Mouse (Mus musculus): ENCODE data around the gene Fut8. TPM values are rescaled to one million over a fixed set of nuclear protein-coding genes. Genes with fewer than 3 reads are reported as not detected.

The Fut8 gene
- 10 to 100 TPM; 16.9 to 22.7 (median 18.7) TPM for total RNA-seq (2022)

DNA sequence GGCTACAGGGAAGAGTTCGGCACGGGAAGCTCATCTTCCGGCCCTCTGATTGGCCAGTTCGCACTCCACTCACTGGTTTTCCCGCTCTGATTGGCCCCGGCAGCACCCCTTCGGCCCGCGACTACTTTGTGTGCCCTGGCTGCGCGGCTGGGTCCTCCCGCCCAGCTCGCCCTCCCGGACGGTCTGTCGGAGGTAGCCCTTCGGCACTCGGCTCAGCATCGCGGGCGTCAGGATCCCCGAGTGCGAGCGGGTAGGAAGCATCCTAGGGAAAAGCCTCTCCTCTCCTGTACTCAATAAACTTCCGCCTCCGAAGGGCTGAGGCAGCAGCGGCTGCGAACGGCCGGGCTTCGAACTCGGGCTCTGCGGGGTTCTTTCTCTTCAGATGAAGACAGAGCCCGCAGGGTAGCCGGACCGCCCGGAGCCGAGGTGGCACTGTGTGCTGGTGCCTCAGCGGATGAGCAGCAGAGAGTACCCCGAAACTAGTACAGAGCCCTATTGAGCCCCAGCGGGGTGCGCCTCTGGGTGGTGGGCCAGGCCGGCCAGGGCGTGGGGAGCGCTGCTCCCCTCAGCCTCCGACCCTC is at the start of gene Fut8:
Fut8 (plus strand) TSS at position 176 of the 581 bp plus-strand sequence.
- DNase-seq (ENCODE audit: low spot score in 2 of 2) = peak; percentile 84 to 86

DNA sequence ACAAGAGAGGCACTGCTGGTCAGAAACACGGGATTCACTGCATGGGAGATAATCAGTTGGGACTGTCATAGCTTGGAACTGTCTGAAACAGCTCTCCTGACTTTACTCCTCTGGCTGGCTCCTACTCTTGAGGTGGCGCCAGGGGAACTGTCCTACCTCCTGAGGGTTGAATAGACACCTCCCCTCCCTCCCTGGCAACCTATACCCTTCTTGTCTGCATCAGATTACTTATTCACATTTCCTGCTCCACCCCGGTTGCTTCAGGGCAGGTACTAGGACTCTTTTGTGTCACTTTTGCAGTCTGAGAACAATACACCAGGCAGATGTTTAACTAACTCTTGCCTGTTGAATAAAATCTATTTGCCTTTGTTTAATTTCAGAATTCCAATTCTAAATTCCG is 48.8 kb upstream of the Fut8 start:
- DNase-seq (ENCODE audit: low spot score in 2 of 2) = no peak

DNA sequence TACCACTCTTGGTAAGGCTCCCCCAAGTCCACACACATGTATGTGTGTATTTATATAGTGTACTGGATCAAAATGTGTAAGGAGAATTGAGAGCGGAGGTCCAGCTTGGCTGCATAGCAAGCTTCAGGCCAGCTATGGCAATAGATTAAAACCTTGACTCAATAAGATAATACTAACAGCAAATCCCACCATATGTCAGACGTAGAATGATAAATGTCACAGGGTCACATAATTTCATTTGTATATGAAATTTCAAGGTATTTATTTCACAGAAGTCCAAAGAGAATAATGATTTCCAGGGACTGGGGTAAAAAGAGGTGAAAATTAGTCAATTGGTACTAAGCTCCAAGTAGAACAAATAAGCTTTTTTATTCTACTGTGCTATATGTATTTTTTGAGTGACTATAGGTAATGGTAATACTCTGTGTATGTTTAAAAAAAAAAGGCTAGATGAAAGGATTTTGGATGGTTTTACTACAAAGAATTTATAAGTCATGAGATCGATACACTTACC is 47.9 kb upstream of the Fut8 start:
- no peak for DNase-seq (ENCODE audit: low spot score in 2 of 2)

DNA sequence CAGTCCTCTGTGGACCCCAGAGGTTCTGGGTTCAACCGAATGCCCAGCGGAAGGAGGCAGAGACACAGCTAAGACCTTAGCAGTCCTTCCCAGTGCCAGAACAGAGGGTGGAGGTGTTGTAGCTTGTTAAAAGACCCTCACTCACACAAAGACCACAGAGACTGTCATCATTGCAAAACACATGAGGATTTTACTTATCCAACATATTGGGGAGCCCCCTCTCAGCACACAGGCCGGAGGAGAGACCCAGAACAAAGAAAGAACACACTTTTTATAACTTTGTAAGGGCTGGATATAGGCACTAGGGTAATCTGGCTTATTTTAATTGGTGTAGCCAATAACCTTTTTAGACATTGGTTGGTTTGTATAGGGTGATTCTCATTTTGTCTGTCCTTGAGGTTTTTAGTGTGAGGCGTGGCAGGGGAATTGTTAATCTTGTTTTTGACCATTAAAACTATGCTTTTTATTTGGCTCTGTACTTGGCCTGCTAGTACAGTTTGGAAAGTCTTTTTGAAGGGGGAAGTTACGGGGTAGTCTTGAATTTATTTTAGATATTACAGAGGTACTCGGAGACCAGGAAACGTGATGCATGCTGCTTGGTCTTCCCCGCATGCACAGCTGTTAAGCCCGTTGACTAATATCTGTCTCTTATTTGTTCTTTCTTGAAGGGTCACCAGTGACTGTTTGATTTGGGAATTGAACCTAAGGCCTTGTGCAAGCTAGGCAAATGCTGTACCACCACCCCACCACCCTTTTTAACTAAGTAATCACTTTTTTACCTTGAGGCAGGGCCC is 46.2 kb upstream of the Fut8 start:
- no peak for DNase-seq (ENCODE audit: low spot score in 2 of 2)

DNA sequence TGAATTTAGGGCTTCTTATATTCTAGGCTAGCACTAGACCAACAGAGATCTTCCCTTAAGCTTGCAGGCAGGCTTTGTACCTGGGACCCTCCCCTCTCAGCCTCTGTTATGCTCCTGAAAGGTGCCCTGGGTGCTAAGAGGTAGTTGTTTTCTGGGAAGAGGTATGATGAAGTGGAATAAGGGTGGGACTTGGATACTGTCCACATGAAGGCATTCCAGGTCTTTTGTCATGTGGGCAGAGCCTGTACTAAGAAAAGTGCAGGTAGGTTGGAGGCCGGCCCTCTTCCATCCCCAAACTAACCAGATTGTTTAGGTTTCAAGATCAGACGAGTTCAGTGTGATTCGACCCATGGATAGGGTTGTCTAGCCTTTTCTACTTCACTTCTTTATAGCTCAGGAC is 45.2 kb upstream of the Fut8 start:
- no peak for DNase-seq (ENCODE audit: low spot score in 2 of 2)

DNA sequence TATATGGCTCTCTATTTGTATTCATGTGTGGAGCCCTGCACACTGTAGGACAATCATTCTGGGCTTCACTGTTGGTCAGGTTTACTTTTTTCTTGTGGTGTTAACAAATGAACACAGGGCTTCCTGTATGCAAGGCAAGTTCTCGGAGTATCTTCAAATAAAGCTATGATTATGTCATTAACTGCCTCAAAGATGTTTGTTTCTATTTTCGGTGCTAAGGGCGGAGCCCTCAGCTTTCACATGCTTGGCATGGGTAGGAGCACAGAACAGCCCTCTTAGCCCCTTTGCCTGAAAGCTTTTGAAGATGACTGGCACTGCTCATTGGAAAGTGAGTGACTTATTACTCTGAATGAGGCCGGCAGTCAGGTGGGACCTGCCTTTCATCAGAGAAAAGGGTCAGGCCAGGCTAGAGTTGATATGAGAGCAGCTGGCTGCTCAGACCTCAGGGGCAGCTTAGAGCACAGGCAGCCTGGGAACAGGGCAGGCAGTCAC is 44.7 kb upstream of the Fut8 start:
- no peak for DNase-seq (ENCODE audit: low spot score in 2 of 2)

DNA sequence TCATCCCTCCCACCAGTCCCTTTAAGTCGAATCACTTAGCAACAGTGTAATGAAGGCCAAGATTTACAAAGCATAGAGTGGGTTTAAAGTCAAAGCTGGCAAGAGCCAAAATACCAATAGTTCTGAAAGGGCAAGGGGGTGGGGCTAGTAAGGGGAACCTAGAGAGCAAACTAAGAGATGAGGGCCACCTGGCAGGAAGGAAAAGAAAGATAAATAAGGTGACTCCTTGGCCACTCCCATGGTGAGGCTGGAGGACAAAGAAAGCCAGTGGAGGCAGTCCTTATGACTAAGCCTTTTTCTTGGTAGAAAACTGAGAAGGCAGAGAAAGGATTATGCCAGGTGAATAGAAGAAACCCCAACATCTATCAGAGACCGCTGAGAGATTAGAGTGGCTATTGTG is 42.9 kb upstream of the Fut8 start:
- DNase-seq (ENCODE audit: low spot score in 2 of 2) = no peak

DNA sequence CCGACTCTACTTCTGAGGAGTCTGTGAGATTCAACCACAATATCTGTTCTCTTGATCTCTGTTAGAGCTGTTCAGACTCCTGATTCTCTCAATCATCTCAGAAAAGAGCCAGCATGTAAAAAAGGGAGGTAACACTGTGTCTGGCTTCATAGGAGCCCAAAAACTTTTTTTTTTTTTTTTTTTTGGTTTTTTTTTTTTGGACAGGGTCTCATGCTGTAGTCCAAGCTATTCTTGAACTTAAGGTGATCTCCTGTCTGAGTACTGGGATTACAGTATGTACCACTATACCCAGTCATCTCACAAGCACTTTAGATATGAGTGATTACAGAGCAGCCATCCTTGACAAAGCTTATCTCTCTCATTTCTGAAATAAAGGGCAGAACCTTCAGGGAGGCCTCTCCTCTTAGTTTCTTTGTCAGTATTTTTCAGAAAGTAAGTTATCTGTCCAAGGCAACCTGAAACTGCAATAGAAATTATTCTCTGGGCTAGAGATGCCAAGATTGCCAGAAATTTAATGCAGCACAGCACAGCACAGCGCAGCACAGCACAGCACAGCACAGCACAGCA is 41.3 kb upstream of the Fut8 start:
- no peak for DNase-seq (ENCODE audit: low spot score in 2 of 2)

DNA sequence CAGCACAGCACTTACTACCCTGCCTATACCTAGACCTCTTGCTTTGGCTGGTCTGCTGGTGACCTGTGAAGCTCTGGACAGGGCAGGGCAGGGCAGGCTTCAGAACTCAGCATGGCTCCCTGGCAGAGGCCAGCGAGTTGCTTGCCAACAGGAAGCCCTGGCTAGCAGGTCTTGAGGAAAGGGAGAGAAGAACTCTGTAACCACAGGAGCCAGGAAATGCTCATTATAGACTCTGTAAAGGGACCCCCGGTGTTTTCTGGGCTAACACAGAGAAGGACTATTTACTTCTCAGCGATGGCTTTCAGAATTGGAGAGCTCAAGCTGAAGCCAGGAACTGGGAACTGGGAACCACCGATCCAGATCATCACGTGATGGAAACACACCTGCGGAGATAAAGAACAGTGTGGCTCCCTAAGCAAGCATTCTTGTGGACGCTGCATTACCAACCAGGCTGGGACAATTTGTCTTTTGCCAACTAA is 40.8 kb upstream of the Fut8 start:
- no peak for DNase-seq (ENCODE audit: low spot score in 2 of 2)

DNA sequence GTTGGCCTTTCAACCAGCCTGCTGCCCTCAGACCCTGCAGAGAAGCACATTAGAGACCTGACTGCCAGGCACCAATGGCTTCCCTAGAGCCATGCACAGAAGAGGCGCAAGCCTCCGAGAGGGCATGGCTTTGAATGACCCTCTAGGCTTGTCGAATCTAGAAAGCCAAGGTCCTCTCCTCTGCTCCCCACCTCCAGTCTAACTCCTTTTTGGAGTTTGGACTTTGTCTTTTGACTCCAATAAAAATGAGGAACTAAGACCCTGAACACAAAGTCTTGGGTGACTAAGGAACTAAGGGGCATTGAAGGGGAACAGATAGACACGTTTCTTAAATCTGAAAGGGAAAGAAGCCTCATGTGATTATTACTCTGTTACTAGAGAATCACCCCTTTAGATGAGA is 39.7 kb upstream of the Fut8 start:
- no peak for DNase-seq (ENCODE audit: low spot score in 2 of 2)

DNA sequence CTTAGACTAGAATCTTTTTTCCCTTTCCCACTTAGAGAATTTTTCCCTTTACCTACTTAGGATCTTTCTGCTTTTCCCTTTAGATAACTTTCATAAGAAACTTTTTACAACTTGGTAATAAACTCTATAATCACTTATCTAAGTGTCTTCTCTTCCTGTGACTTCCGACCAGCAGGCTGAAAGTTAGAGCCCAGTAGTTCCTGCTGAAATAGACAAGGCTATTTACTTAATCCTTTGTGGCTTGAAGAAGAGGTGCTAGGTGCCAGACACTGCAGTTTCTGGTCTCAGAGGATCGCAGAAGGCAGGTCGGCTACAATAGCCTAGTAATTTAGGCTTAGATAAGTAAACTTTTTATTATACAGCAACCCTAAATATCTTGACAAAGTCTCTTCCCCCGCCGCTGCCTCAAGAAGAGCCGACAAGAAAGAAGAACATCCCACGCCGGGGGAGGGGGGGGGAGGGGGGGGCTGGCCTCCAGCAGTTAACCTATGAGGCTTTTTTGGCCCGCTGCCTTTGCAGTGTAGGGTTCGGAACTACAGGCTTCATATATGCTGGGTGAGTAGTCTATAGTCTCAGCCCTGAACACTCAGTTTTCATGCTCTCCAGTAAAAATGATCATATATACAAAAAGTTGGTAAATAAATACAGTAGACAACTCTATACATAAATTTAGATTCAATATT is 36.3 kb upstream of the Fut8 start:
- no peak for DNase-seq (ENCODE audit: low spot score in 2 of 2)

DNA sequence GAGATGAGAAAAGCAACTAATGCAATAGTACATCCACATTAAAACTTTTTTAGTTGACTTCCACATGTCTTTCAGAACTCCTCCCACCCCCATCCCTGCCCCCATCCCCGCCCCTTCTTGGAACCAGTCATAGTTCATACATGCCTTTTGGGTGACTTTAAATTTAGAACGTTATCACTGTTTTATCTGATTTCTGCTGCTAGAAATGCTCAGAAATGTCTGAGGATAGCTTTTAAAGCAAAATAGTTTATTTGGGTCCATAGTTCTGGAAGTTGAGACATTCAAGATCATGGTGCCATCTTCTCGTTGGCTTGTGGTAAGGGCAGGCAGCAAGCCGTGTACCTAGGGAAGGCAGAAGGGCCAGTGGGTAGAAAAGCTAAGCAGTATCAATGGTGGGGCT is 34.8 kb upstream of the Fut8 start:
- DNase-seq (ENCODE audit: low spot score in 2 of 2) = no peak

DNA sequence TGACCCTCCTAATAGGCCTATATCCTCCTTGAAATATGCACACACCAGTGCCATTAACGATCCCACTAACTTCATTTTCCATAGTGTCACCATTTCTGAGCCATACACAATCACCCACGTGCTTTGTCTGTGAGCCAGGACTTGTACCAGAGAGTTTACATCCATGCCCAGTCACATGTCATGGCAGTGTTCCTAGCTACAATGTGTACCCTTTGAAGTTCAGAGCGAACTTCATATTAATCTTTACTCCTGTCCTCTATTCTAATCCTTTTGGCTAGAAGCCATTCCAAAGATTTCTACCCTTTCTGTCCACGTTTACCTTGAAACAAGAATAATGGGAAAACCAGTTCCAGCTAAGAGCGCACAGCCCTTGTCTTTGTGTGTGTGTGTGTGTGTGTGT is 31.1 kb upstream of the Fut8 start:
- no peak for DNase-seq (ENCODE audit: low spot score in 2 of 2)

DNA sequence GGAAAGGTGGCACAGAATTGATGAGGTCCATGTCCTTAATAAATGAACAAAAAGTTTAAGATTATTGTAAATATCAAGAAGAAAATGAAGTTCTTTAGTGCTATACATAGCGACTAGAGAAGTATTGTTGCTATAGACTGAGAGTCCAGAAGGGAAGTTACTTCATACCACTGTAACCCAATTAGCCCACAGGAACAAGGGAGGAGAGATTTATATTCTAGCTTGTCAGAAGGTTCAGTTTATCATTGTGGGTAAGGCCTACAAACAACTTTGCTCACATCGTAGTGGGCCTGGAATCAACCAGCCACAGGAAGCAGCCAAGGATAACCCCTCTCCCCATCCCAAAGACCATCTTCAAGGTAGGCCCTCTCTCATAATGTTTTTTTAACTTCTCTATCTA is 29.9 kb upstream of the Fut8 start:
- DNase-seq (ENCODE audit: low spot score in 2 of 2) = no peak

DNA sequence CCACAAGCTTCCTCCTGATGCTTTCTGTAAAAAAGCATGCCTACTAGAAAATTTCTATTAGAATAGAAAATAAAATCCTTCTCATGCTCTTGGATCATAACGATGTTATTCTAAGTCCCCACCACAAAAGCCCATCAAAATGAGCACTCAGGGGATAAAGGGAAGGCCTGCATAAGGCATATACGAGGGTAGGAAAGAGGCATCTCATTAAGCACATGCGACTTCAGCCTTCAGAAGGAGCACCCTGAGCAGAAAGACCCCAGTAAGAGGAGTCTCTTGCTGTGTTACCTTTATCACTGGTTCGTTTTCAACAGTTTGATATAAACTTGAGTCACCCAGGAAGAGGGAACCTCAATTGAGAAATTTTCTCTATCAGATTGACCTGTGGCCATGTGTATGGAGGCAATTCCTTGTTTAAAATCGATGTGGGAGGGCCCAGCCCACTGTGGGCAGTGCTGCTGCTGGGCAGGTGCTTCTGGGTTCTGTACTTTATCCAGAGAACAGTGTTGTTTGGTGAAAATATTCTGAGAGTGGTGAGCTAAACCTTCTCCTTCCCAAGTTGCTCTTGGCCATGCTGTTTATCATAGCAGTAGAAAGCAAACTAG is 29.2 kb upstream of the Fut8 start:
- DNase-seq (ENCODE audit: low spot score in 2 of 2) = no peak

DNA sequence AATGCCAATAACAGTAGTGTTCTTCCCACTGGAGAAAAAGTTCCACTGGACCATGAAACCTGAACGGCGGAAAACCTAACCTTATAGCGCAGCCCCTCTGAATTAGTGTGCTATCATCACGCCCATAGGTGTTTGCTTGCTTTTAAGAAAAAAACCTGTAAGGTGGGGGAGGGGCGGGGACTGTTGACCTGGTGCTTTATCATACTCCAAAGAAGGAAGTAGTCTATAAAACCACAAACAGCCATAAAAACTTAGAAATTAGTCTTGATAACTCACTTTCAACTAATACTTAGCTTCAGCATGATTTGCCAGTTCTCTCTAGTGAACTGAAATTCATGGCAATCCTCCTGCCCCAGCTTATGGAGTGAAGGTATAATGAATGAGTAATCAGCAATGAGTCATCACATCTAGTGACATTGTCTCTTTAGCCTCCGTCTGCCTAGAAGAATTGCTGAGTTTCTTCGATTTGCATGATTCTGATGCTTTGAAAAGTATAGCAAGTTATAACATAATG is 26.2 kb upstream of the Fut8 start:
- DNase-seq (ENCODE audit: low spot score in 2 of 2) = no peak

DNA sequence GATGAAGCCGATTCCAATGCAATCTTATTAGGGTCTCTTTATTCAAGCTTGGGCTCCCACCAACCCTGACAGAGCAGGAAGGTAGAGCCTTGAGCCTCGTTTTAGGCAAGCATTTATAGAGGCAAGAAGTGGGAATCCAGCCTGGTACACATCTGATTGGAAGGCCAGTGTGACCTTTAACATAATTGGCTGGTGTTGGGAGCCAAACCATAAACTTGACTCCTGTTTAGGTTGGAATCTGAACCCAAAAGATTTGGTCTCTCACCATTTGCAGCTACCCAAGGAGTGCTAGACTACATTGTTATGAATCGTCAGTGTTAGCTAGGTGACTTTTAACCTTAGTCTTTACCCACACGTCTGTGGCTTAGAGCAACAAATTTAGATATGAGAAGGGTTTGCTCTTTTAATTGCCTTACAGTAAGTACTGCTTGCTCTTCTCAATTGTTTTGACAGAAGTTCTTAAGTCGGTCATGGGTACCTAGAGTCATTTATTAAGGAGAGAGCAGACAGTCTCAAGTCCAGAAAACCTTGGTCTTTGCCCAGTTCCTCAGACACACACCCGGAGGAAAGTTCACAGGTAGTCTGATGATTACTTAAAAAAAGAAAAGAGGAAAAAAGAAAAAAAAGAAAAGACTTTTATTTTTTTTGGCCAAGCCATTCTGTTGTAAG is 23.9 kb upstream of the Fut8 start:
- DNase-seq (ENCODE audit: low spot score in 2 of 2) = no peak

DNA sequence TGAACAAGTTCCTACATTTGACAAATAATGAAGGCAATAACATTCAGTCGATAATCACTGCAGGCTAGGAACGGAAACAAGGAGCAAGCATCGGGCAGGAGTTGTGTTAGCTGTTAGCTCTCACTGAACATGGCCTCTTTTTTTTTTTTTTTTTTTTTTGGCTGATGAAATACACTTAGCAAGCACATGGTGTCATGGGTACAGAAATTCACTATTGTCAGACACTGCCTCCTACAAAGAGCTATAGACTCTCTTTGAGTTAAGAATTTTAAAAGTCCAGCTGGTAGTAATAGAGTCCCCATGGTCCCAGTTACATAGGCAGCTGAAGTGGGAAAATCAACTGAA is 23.4 kb upstream of the Fut8 start:
- DNase-seq (ENCODE audit: low spot score in 2 of 2) = no peak

DNA sequence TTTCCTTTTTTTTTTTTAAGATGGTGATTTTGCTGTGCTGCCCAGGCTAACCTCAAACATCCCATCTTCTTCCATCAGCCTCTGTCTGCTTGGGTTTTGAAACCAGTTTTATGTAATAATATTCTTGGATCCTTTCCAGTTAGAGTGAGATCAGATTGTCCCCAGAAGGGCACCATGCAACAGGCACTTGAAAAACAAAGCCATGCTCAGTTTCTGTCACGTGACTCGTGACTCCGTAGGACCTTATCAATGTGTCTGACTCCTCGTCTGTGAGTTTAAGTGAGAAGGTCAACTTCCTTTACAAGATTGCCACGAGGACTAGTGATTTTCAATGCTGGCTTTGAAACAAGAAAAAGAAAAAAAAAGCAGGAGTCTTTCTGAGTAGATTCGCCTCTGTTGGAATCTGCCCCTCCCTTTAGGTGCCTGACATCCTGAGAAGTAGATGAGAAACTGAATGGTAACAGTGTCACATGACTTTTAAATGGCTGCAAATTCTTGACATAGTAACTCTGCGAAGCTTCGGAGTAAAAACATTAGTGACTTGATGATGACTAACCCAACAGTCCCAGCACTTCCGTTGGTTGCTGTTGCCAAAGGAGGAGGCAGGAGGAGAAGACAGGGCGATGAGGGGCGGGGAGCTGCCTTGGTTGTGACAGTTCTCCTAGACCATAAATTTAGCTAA is 21.3 kb upstream of the Fut8 start:
- no peak for DNase-seq (ENCODE audit: low spot score in 2 of 2)

DNA sequence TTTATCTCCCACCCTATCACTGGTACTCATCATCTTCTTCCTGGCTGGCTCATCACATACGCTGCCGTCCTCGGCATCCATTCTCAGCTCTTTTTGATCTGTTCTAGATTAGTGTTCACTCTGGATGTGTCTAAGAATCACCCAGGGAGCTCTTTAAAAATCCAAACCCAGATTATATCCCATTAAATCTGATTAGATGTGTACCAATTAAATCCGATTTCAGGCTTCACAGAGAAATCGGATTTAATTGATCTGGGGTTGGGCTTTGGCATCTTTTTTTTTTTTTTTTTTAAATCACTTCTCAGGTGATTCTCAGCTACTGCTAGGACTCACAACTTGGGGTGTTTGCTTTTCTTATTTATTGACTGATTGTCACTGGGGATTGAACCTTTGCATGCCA is 17.3 kb upstream of the Fut8 start:
- no peak for DNase-seq (ENCODE audit: low spot score in 2 of 2)

Data from gastrocnemius, adult 8-10 months (tissue).